Mouse (Mus musculus): ENCODE results near the gene Rai1.

DNA sequence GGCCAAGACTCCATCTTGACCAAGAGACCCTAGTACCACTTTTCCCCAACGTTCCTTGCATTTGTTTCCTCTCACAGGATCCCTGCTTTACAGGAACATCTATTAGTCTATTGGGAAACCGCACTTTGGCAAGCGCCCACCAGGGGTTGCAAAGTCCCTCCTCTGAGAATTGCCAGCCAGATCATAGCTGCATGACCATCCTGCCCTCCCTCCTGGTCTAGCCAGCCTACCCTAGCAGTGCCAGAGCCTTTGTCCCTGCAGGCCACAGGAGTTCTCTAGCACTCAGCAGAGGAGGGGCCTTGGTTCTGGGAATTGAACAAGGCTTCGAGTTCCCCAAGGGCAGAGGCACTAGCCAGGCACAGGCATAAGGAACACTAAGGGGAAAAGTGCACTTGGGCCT, 119.9 kb downstream of the Rai1 start:
- TF ChIP-seq CTCF (IDR thresholded peaks at IDR 0.05; ENCODE audit: low read depth) (peak; percentile 52), EP300 (optimal IDR thresholded peaks at IDR 0.05) (no peak)
